Mouse (Mus musculus): Measurements from ENCODE around the gene Gm9044.
A peak's percentile ranks its signal among the peaks of the same experiment; 100 is the strongest.
"Not testable (repeated sequence)": the region's sequence is repeated elsewhere in the genome, so short reads cannot be mapped to it uniquely, and the experiment has no call there.

The Gm9044 gene

GRCm38 (mm10) chr10:118332308-118332707 lies at the start of gene Gm9044:
TSS of gene Gm9044 (minus strand) at chr10:118332408.
- not testable (repeated sequence) for DNase-seq (ENCODE audit: inconsistent ontology term)

DNA sequence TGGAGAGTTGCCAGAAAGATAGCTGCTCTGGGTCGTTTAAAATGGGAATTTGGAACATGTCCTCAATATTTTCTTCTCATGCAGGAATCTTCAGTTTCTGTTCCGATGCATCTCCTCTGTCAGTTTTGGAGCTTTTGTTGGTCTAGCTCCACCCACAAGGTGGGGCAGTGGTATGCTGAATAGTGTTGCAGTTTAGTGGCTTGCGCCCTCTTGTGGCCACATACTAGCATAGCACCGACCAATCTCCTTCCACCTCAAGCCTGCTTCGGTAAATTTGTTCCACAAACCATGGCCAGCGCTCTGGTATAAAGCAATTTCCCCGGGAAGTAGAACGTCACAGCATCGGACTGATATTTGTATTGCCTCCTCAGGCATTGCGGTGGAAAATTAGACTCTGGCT lies 38.2 kb upstream of the Gm9044 start:
- DNase-seq (ENCODE audit: inconsistent ontology term): peak; percentile 77

GRCm38 (mm10) chr10:118369518-118369917 lies 37.3 kb upstream of the Gm9044 start:
- DNase-seq (ENCODE audit: inconsistent ontology term): no peak

- not testable (repeated sequence) for DNase-seq (ENCODE audit: inconsistent ontology term)
Observed at GRCm38 (mm10) chr10:118354005-118354404, 21.8 kb upstream of the Gm9044 start, which contains the start of gene Gm9049. TSS of gene Gm9049 (minus strand) at chr10:118354105.

- not testable (repeated sequence) for DNase-seq (ENCODE audit: inconsistent ontology term)
Observed at GRCm38 (mm10) chr10:118348579-118348978, 16.4 kb upstream of the Gm9044 start, which contains the start of gene Gm9048. TSS of gene Gm9048 (minus strand) at chr10:118348679.

DNA sequence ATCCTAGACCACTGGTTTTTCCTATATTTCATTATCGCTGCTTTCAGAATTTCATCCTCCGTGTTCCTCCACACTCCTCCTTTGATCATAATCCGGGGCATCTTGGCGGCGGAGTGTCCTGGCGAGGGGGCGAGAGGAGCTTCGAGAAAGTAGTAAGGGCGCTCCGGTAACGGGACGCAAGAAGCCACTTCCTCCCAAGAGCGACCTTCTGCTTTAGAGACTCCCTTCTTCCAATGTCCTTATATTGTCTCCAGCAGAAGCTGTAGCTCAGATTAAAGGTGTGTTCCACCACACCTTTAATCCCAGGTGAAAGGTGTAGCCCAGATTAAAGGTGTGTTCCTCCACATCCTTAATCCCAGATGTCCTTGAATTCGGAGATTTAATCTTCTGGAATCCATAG lies 10.9 kb upstream of the Gm9044 start, which contains the start of gene Gm9046:
Gene Gm9046 (minus strand): TSS at position 101 of the 400 bp plus-strand sequence.
- DNase-seq (ENCODE audit: inconsistent ontology term): not testable (repeated sequence)

- not testable (repeated sequence) for DNase-seq (ENCODE audit: inconsistent ontology term)
Observed at GRCm38 (mm10) chr10:118337731-118338130, 5.5 kb upstream of the Gm9044 start, which contains the start of gene Gm9045. TSS of gene Gm9045 (minus strand) at chr10:118337831.

GRCm38 (mm10) chr10:118326869-118327268 lies 5.3 kb downstream of the Gm9044 start, which contains the start of gene Gm9040:
TSS of gene Gm9040 (minus strand) at chr10:118326969.
- DNase-seq (ENCODE audit: inconsistent ontology term): not testable (repeated sequence)

GRCm38 (mm10) chr10:118319024-118319423 lies 13.2 kb downstream of the Gm9044 start:
- DNase-seq (ENCODE audit: inconsistent ontology term): no peak

DNA sequence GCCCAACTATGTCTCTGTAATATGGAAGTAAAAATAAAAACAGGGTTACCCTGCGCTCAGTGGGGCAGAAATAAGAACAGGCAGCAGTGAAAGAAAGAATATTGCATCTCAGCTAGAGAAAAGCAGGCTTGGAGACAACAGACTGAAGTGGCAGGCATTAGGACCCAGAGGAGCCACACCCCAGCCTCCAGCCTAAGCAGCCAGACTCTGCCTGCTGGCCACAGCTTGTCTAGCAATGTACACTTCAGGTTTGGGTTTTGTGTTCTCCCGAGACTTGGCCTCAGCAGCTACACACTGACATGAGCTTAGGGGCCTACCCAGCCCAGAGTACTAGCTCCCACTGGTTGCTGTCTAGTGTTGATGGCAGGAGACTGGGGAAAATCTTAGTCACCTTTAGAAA lies 30.1 kb downstream of the Gm9044 start:
- not testable (repeated sequence) for DNase-seq (ENCODE audit: inconsistent ontology term)

DNA sequence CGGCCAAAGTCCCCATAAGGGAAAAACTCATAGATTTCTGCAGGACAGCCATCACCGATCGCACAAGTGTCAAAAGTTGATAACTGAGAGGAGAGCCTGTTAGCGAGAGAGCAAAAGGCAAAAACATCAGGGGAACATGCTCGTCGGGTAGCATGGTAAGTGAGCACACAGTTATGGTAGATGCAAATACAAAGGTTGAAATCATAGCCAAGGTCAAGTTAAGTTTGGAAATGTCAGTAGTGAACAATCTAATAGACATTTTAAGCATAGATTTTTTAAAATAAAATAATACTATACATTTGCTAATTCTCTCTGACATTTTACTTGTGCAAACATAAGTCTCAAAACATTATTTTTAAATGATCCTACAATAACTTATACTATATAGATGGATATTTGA lies 37.3 kb downstream of the Gm9044 start, which contains the start of gene Iltifb:
Gene Iltifb (minus strand): TSS at position 101 of the 400 bp plus-strand sequence.
- no peak for DNase-seq (ENCODE audit: inconsistent ontology term)

GRCm38 (mm10) chr10:118283016-118283415 lies 49.2 kb downstream of the Gm9044 start:
- DNase-seq (ENCODE audit: inconsistent ontology term): not testable (repeated sequence)

DNA sequence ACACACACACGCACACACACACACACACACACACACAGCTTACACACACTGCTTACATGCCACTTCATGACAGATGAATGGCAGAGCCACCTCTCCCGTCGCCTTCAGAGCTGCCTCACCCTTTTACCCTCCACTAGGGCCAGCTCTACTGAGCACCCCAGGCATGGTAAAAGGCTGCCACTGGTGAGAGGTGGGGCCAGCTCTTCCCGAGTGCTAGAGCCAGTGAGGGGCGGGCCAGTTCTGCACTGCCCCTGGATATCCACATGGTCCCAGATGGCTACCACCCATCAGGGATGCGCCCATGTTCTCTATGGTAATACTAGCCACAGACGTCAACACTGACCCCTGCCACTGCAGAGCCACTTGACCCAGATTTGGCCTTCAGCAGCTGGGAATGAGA lies 49.6 kb downstream of the Gm9044 start:
- not testable (repeated sequence) for DNase-seq (ENCODE audit: inconsistent ontology term)
